Mouse (Mus musculus): ENCODE results near the gene Ccdc184.

- no peak for TF ChIP-seq GATA1 (IDR thresholded peaks at IDR 0.05; ENCODE audit: low read length)
- no peak for TF ChIP-seq TAL1 (IDR thresholded peaks at IDR 0.05; ENCODE audit: low read length)
These were observed 6.9 kb downstream of the Ccdc184 start for GRCm38 (mm10) chr15:98173821-98174220.
